Mouse (Mus musculus) MEL (cell line): ENCODE results near the gene Zmat5. TPM values are rescaled to one million over a fixed set of nuclear protein-coding genes. Genes with fewer than 3 reads are reported as not detected.

Source experiments
- DNase-seq: peaks from one replicate; pipeline ENCODE4 v3.0.0; 2011; ENCODE audit warnings: low read depth, low spot score
- H3K27ac ChIP-seq: 2 replicates; pipeline ENCODE4 v1.5.1; 2012; ENCODE audit warnings: low read depth, mild to moderate bottlenecking, control low read depth, low read length, moderate library complexity; ENCODE audit not compliant: control insufficient read depth
- H3K27me3 ChIP-seq, 2 experiments: fragments of 150-350 bp in 1 of 2; sonication (generic) in 1 of 2; 2 replicates each; pipeline ENCODE4 v1.6.1; 2012; ENCODE audit warnings: low read length in 2 of 2, mild to moderate bottlenecking in 2 of 2, improper control_type of control experiment in 1 of 2, moderate library complexity in 1 of 2; ENCODE audit not compliant: insufficient read depth in 2 of 2, control insufficient read depth in 1 of 2
- H3K36me3 ChIP-seq, 2 experiments: 2 replicates each; pipeline ENCODE4 v1.6.1; 2012 to 2014; ENCODE audit warnings: low read length in 2 of 2, improper control_type of control experiment in 1 of 2, inconsistent platforms in 1 of 2, mild to moderate bottlenecking in 1 of 2; ENCODE audit not compliant: insufficient read depth in 2 of 2, control insufficient read depth in 1 of 2
- H3K4me1 ChIP-seq, 2 experiments: fragments of 150-350 bp in 1 of 2; sonication (generic) in 1 of 2; 2 replicates each; pipeline ENCODE4 v1.6.1; 2012; ENCODE audit warnings: low read length in 2 of 2, improper control_type of control experiment in 1 of 2, mild to moderate bottlenecking in 1 of 2; ENCODE audit not compliant: insufficient read depth in 2 of 2, control insufficient read depth in 1 of 2
- H3K4me3 ChIP-seq, 2 experiments: fragments of 150-350 bp in 1 of 2; sonication (generic) in 1 of 2; 2 replicates each; pipeline ENCODE4 v1.5.1; 2012; ENCODE audit warnings: low read depth in 2 of 2, low read length in 2 of 2, mild to moderate bottlenecking in 2 of 2, moderate library complexity in 2 of 2, control low read depth in 1 of 2, improper control_type of control experiment in 1 of 2; ENCODE audit not compliant: control insufficient read depth in 1 of 2, insufficient read depth in 1 of 2
- H3K79me2 ChIP-seq: 2 replicates; pipeline ENCODE4 v1.6.1; 2012; ENCODE audit warnings: mild to moderate bottlenecking, low read length, moderate library complexity; ENCODE audit not compliant: control insufficient read depth, poor library complexity, insufficient read depth
- H3K9ac ChIP-seq: 2 replicates; pipeline ENCODE4 v1.6.1; 2012; ENCODE audit warnings: low read depth, mild to moderate bottlenecking, control low read depth, low read length, moderate library complexity; ENCODE audit not compliant: control insufficient read depth, poor library complexity, severe bottlenecking
- H3K9me3 ChIP-seq: fragments of 150-350 bp; sonication (generic); replicated peaks from 2 replicates; pipeline ENCODE4 v1.6.1; 2012; ENCODE audit warnings: mild to moderate bottlenecking, low read length, improper control_type of control experiment, moderate library complexity; ENCODE audit not compliant: insufficient read depth
- BHLHE40 ChIP-seq: IDR thresholded peaks from 2 replicates; pipeline ENCODE4 v1.6.1; 2012; ENCODE audit warnings: low read depth, mild to moderate bottlenecking, inconsistent platforms, low read length, improper control_type of control experiment, borderline replicate concordance
- CHD1 ChIP-seq: IDR thresholded peaks from 2 replicates; pipeline ENCODE4 v1.6.1; 2012; ENCODE audit warnings: low read depth, mild to moderate bottlenecking, inconsistent platforms, low read length, improper control_type of control experiment
- ELF1 ChIP-seq: IDR thresholded peaks from 2 replicates; pipeline ENCODE4 v1.6.1; 2014; ENCODE audit warnings: low read depth, mild to moderate bottlenecking, inconsistent platforms, low read length, improper control_type of control experiment, moderate library complexity
- EP300 ChIP-seq, 2 experiments: IDR thresholded peaks; 2 replicates each; pipeline ENCODE4 v1.6.1; 2011; ENCODE audit warnings: improper control_type of control experiment in 2 of 2, low read length in 2 of 2, low read depth in 1 of 2, mild to moderate bottlenecking in 1 of 2
- GABPA ChIP-seq: IDR thresholded peaks from 2 replicates; pipeline ENCODE4 v1.6.1; 2012; ENCODE audit warnings: low read depth, mild to moderate bottlenecking, inconsistent platforms, low read length, improper control_type of control experiment, moderate library complexity
- HCFC1 ChIP-seq: IDR thresholded peaks from 2 replicates; pipeline ENCODE4 v1.6.1; 2012; ENCODE audit warnings: low read depth, mild to moderate bottlenecking, inconsistent platforms, low read length, improper control_type of control experiment, moderate library complexity
- MAFK ChIP-seq: IDR thresholded peaks from 2 replicates; pipeline ENCODE4 v1.6.1; 2011; ENCODE audit warnings: low read depth, mild to moderate bottlenecking, low read length, improper control_type of control experiment, borderline replicate concordance
- MAX ChIP-seq: IDR thresholded peaks from 2 replicates; pipeline ENCODE4 v1.6.1; 2011; ENCODE audit warnings: low read length, improper control_type of control experiment
- MAZ ChIP-seq: IDR thresholded peaks from 2 replicates; pipeline ENCODE4 v1.6.1; 2012; ENCODE audit warnings: low read depth, mild to moderate bottlenecking, inconsistent platforms, low read length, improper control_type of control experiment
- MEF2A ChIP-seq: IDR thresholded peaks from 2 replicates; pipeline ENCODE4 v1.6.1; 2014; ENCODE audit warnings: low read depth, mild to moderate bottlenecking, inconsistent platforms, low read length, improper control_type of control experiment; ENCODE audit not compliant: poor library complexity, insufficient replicate concordance, severe bottlenecking; ENCODE audit errors: extremely low read depth
- MYB ChIP-seq: IDR thresholded peaks from 2 replicates; pipeline ENCODE4 v1.6.1; 2011; ENCODE audit warnings: mild to moderate bottlenecking, low read depth, low read length, improper control_type of control experiment
- NELFE ChIP-seq: IDR thresholded peaks from 2 replicates; pipeline ENCODE4 v1.6.1; 2011; ENCODE audit warnings: low read depth, low read length, improper control_type of control experiment
- NRF1 ChIP-seq: IDR thresholded peaks from 2 replicates; pipeline ENCODE4 v1.6.1; 2014; ENCODE audit warnings: low read depth, mild to moderate bottlenecking, inconsistent platforms, low read length, improper control_type of control experiment, moderate library complexity; ENCODE audit not compliant: poor library complexity, insufficient read depth, severe bottlenecking
- POLR2A ChIP-seq, 2 experiments: IDR thresholded peaks; 2 replicates each; pipeline ENCODE4 v1.6.1; 2011 to 2012; ENCODE audit warnings: low read length in 2 of 2, mild to moderate bottlenecking in 2 of 2, control low read depth in 1 of 2, improper control_type of control experiment in 1 of 2, low read depth in 1 of 2, moderate library complexity in 1 of 2; ENCODE audit not compliant: control insufficient read depth in 1 of 2, insufficient read depth in 1 of 2, poor library complexity in 1 of 2
- POLR2AphosphoS2 ChIP-seq: IDR thresholded peaks from 2 replicates; pipeline ENCODE4 v1.6.1; 2011; ENCODE audit warnings: low read length, improper control_type of control experiment
- SMC3 ChIP-seq: IDR thresholded peaks from 2 replicates; pipeline ENCODE4 v1.6.1; 2011; ENCODE audit warnings: low read depth, low read length, improper control_type of control experiment
- TAL1 ChIP-seq: IDR thresholded peaks from 2 replicates; pipeline ENCODE4 v1.6.1; 2012; ENCODE audit warnings: mild to moderate bottlenecking, inconsistent platforms, low read length, moderate library complexity, mixed read lengths
- ZC3H11A ChIP-seq: IDR thresholded peaks from 2 replicates; pipeline ENCODE4 v1.6.1; 2012; ENCODE audit warnings: low read depth, mild to moderate bottlenecking, inconsistent platforms, low read length, improper control_type of control experiment
- ZKSCAN1 ChIP-seq: IDR thresholded peaks from 2 replicates; pipeline ENCODE4 v1.6.1; 2012; ENCODE audit warnings: low read depth, mild to moderate bottlenecking, inconsistent platforms, low read length, improper control_type of control experiment, moderate library complexity
- ZMIZ1 ChIP-seq: IDR thresholded peaks from 2 replicates; pipeline ENCODE4 v1.6.1; 2012; ENCODE audit warnings: low read depth, mild to moderate bottlenecking, inconsistent platforms, low read length, improper control_type of control experiment, moderate library complexity
- ZNF384 ChIP-seq: IDR thresholded peaks from 2 replicates; pipeline ENCODE4 v1.6.1; 2012; ENCODE audit warnings: low read depth, mild to moderate bottlenecking, inconsistent platforms, low read length, improper control_type of control experiment
- polyA plus RNA-seq, 2 experiments: library from polyadenylated mRNA; stranded (reverse) in 1 of 2; unstranded in 1 of 2; fragments of >175 nt in 1 of 2; fragments of >200 nt in 1 of 2; gene quantifications; 2 replicates each; pipeline versions ENCODE4 v1.2.1 to v1.2.4; 2012; ENCODE audit warnings: low replicate concordance in 2 of 2, low read depth in 1 of 2; ENCODE audit not compliant: insufficient read length in 2 of 2, insufficient read depth in 1 of 2, missing spikeins in 1 of 2
- total RNA-seq: library from RNA; depleted of rRNA; stranded (reverse); fragments of 300-350 nt; gene quantifications from 2 replicates; pipeline ENCODE4 v1.2.3, GENCODE M21; 2012

Zmat5 gene
- total and polyA plus RNA-seq, 3 experiments: 36.9 to 39.3 TPM; not detected in 1

DNA sequence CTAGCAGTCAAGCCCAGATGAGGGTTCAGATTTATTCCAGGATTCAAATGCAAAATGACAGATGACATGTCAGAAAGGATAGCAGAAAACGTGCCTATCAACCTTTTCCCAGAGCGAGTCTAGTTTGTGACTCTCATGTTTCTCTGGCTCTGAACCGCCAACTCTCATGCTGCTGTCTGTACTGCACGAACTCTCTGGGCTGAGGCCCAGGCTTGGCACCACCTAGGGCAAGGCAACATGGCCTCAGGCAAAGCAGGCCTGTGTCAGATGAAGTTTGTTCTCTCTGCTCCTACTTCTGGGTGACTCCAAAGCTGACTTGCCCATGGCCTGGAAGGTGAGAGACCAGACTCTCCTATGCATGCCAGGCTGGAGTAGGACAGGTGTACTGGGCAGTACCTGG is 63.9 kb downstream of the Zmat5 start:
- Histone ChIP-seq H3K9me3 (no peaks in the 10 kb centered on the region), H3K36me3 (peaks cover 0 to 2% of the 10 kb centered on the region in 2 experiments; a peak in 2 of 4 replicates), H3K79me2 (no peaks in the 10 kb centered on the region), H3K27me3 (no peaks in the 10 kb centered on the region), H3K4me1 (no peaks in the 10 kb centered on the region), H3K9ac (no peak overlapping the region), H3K4me3 (no peak overlapping the region), H3K27ac (no peak overlapping the region)
- TF ChIP-seq POLR2A (IDR thresholded peaks at IDR 0.05; ENCODE audit: control insufficient read depth in 1 of 2, insufficient read depth in 1 of 2, low read depth in 1 of 2, low read length in 2 of 2, poor library complexity in 1 of 2) (no peak), ZNF384 (no peak), GABPA (no peak), ZKSCAN1 (no peak), NELFE (no peak), POLR2AphosphoS2 (no peak), MAX (no peak), SMC3 (no peak), ZMIZ1 (no peak), MEF2A (no peak), HCFC1 (no peak), ZC3H11A (no peak), CHD1 (no peak), ELF1 (no peak), EP300 (IDR thresholded peaks at IDR 0.05; ENCODE audit: low read depth in 1 of 2, low read length in 2 of 2) (no peak)
- DNase-seq: no peak

DNA sequence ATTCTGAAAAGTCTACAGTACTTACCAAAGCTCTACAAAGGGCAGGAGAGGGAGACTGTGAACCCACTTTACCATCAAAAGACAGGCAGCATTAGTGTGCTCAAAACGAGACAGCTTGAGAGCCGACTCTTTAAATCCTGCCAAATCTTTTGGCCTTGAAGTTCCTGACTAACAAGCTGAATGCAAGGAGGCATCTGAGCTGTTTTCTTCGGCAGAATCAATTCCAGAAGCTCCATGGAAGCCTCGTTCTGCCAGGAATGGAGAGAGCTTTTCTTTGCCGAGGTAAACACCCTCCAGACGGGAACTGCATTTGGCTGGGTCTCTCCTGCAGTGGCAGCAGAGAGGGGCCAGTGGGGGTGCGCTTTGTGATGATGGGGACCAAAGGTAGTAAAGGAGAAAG is 64.8 kb downstream of the Zmat5 start:
- Histone ChIP-seq H3K4me3 (no peak overlapping the region), H3K79me2 (no peaks in the 10 kb centered on the region), H3K9me3 (no peaks in the 10 kb centered on the region), H3K36me3 (peaks cover 0 to 2% of the 10 kb centered on the region in 2 experiments; a peak in 2 of 4 replicates), H3K27ac (no peak overlapping the region), H3K9ac (no peak overlapping the region), H3K4me1 (no peaks in the 10 kb centered on the region), H3K27me3 (no peaks in the 10 kb centered on the region)
- TF ChIP-seq CHD1 (no peak), BHLHE40 (no peak), ZC3H11A (no peak), GABPA (no peak), SMC3 (no peak), TAL1 (no peak), NRF1 (no peak), MAZ (no peak), MYB (no peak), MAFK (no peak)
- DNase-seq: no peak
